Mouse (Mus musculus): ENCODE data around the gene Pogz.

The Pogz gene

GRCm38 (mm10) chr3:94837183-94837890, at the start of gene Pogz:
Gene Pogz (plus strand): TSS chr3:94837567.
- peak; percentile 98 to 99 for DNase-seq (ENCODE audit: low spot score in 2 of 2)

- DNase-seq (ENCODE audit: low spot score in 2 of 2): no peak
Observed at GRCm38 (mm10) chr3:94789071-94789470, 48.3 kb upstream of the Pogz start.

- peak; percentile 43 to 45 for DNase-seq (ENCODE audit: low spot score in 2 of 2)
Observed at GRCm38 (mm10) chr3:94789516-94789915, 47.9 kb upstream of the Pogz start.

GRCm38 (mm10) chr3:94792258-94792657, 45.1 kb upstream of the Pogz start:
- no peak for DNase-seq (ENCODE audit: low spot score in 2 of 2)

DNA sequence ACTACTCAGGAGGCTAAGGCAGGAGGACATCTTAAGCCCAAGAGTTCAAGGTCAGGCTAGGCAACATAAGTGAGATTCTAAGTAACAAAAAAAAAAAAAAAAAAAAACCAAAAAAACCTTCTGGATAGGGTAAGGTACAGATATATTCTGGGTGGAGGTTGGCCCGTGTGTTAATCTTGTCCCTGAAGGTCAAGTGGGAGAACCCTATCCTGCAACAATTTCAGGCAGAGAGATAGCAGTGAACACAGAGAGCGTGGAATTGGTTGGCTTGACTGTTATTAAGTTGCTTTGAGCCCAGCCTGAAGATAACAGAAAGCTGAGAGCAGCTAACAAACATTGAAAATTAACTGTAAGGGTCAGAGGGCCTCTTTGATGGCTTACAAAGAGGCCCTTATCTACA, 43.7 kb upstream of the Pogz start:
- DNase-seq (ENCODE audit: low spot score in 2 of 2): no peak

DNA sequence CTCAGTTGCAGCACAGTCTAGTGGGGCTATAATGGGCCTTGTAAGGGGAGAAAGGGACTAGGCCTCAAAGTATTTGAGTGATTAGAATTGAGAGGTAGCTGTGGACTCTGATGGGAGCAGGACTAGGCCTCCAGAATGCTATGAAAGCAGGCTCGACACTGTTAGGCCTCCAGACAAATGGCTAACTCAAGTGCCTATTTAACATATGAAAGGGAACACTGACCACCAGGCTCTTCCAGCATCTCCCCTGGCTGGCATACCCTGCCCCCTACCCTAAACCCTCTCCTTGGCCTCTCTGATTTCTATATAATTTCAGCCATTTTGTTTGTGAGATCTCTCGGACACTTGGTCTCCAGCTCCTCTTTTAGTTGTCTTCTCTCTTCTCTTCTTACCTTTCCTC, 43.0 kb upstream of the Pogz start:
- no peak for DNase-seq (ENCODE audit: low spot score in 2 of 2)

DNA sequence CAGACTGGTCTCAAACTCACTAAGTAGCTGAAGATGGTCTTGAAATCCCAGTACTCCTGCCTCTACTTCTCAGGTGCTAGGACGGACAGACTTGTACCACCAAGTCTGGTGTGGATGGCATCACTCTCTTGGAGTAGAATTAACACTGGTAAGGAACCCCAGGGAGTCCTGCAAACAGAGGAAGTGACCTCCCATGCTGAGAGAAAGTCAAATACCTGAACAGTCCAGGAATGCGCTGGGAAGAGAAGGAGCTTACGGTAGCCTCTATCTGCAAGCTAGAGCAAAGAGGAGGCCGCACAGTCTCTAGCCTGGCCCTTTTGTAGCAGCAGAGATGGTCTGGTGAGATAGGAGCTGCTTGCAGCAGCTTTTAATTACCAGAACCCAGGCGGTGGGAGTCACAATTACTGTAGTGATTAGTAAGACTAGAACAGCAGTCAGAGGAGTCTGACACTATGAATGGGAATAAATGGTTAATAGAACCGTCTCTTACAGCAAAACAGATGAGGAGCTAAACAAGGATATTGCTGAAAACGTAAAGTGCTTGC, 41.7 kb upstream of the Pogz start:
- no peak for DNase-seq (ENCODE audit: low spot score in 2 of 2)

DNA sequence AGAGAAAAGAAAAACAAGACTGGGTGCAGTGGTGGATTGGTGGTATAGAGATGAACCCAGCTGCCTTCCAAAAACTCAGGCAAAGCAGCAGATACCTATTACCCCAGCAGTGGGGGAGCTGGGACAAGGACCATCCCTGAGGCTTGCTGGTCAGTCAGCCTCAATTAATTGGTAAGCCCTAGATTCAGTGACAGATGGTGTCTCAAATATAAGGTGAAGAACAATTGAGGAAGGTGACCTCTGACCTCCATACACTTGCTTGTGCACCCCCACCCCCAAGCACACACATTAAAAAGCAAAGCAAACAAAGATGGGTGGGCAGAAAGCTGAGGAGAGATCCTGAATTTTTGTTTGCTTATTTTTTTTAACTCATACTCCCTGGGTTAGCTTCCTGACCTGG, 41.2 kb upstream of the Pogz start:
- DNase-seq (ENCODE audit: low spot score in 2 of 2): no peak

DNA sequence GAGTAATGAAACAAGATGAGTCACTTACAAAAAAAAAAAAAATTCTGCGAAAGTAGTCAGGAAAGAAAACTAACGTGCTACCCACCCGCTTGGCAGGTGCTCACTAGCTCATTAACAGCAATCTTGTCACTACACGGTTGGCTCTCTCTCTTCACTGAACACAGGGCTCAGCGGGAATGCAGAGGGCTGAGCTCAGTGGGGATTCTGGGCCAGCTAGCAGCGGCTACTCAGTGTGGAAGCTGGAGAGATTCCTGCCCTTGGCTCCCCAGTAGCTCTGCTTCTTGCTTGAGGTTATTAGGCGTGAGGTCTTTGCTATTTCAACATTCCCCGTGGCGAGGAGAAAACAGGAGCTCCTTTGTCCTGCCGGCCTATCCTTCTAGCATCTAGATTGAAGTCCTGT, 33.2 kb upstream of the Pogz start:
- DNase-seq (ENCODE audit: low spot score in 2 of 2): peak; percentile 48 to 50

- DNase-seq (ENCODE audit: low spot score in 2 of 2): no peak
Observed at GRCm38 (mm10) chr3:94804976-94805375, 32.4 kb upstream of the Pogz start.

DNA sequence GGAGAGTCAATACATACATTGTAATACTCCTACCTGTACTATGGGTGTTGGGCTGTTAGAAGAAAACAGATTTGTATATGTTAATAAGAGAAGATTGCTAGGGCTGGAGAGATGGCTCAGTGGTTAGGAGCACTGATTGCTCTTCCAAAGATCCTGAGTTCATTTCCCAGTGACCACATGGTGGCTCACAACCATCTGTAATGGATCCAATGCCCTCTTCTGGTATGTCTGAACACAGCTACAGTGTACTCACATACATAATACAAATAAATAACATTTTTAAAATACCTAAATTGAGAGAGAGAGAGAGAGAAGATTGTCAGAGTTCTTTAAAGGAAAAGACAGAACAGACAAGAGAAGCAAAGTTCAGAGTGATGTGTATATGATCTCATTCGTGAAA, 29.1 kb upstream of the Pogz start:
- DNase-seq (ENCODE audit: low spot score in 2 of 2): no peak

DNA sequence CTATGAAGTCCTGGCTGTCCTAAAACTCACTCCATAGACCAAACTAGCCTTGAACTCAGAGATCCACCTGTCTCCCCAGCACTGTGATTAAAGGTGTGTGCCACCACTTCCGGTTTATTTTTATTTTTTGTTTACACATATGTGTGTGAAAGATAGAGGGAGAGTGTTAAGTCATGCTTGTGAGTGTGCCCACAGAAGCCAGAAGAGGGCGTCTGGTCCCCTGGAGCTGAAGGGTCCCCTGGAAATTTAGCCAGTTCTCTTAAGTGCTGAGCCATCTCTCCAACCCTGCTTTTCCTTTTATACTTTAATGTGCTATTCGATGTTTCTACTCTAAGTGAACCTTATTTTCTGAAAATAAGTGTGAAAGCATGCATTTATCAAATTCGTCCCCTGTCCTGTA, 25.7 kb upstream of the Pogz start:
- DNase-seq (ENCODE audit: low spot score in 2 of 2): no peak

- DNase-seq (ENCODE audit: low spot score in 2 of 2): no peak
Observed at GRCm38 (mm10) chr3:94813651-94814050, 23.7 kb upstream of the Pogz start.

- no peak for DNase-seq (ENCODE audit: low spot score in 2 of 2)
Observed at GRCm38 (mm10) chr3:94814063-94814462, 23.3 kb upstream of the Pogz start.

DNA sequence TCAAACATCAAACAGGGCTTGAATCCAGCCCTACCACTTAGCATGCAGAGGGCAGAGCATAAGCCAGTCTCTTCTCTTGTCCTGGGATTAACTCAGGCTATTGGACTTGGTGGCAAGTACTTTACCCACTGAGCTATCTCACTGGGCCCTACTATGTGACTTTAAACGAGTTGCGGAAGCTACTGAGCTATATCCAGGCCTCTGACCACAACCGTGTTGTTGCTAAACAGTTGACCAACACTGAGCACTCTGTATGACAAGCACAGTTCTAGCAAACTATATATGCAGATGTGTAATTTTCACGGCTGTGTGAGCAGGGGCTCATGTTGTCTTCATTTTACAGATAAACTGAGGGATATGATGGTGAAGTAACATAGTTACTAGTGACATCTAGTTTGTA, 22.7 kb upstream of the Pogz start:
- no peak for DNase-seq (ENCODE audit: low spot score in 2 of 2)

- DNase-seq (ENCODE audit: low spot score in 2 of 2): no peak
Observed at GRCm38 (mm10) chr3:94815603-94816002, 21.8 kb upstream of the Pogz start.

- no peak for DNase-seq (ENCODE audit: low spot score in 2 of 2)
Observed at GRCm38 (mm10) chr3:94817731-94818130, 19.6 kb upstream of the Pogz start.

GRCm38 (mm10) chr3:94819452-94820425, 17.6 kb upstream of the Pogz start:
- DNase-seq (ENCODE audit: low spot score in 2 of 2): no peak

GRCm38 (mm10) chr3:94821008-94821638, 16.2 kb upstream of the Pogz start:
- peak; percentile 46 to 52 for DNase-seq (ENCODE audit: low spot score in 2 of 2)

- DNase-seq (ENCODE audit: low spot score in 2 of 2): no peak
Observed at GRCm38 (mm10) chr3:94822082-94822481, 15.3 kb upstream of the Pogz start.

GRCm38 (mm10) chr3:94824110-94824509, 13.3 kb upstream of the Pogz start:
- DNase-seq (ENCODE audit: low spot score in 2 of 2): no peak

- no peak for DNase-seq (ENCODE audit: low spot score in 2 of 2)
Observed at GRCm38 (mm10) chr3:94832100-94832499, 5.3 kb upstream of the Pogz start.

Measured in right cerebral cortex, postnatal 10 days (tissue).